Mouse (Mus musculus): ENCODE measurements at regions not wholly inside any gene's neighbourhood (a gene's known extent, or its start where the extent isn't known, plus 50 kb on each side); places are given as distances from the start of the nearest gene placed in this dataset.
"Not testable (repeated sequence)": the region's sequence is repeated elsewhere in the genome, so short reads cannot be mapped to it uniquely, and the experiment has no call there.

- no peak for DNase-seq (ENCODE audit: low spot score in 2 of 2)
Observed at GRCm38 (mm10) chr11:22573166-22573565, 61.3 kb downstream of the Tmem17 start.

GRCm38 (mm10) chr11:22573802-22574201, 61.9 kb downstream of the Tmem17 start:
- no peak for DNase-seq (ENCODE audit: low spot score in 2 of 2)

- DNase-seq (ENCODE audit: low spot score in 2 of 2) = no peak
Observed at GRCm38 (mm10) chr11:22574506-22574905, 62.6 kb downstream of the Tmem17 start.

GRCm38 (mm10) chr11:22584100-22584487, 72.2 kb downstream of the Tmem17 start:
- no peak for DNase-seq (ENCODE audit: low spot score in 2 of 2)

DNA sequence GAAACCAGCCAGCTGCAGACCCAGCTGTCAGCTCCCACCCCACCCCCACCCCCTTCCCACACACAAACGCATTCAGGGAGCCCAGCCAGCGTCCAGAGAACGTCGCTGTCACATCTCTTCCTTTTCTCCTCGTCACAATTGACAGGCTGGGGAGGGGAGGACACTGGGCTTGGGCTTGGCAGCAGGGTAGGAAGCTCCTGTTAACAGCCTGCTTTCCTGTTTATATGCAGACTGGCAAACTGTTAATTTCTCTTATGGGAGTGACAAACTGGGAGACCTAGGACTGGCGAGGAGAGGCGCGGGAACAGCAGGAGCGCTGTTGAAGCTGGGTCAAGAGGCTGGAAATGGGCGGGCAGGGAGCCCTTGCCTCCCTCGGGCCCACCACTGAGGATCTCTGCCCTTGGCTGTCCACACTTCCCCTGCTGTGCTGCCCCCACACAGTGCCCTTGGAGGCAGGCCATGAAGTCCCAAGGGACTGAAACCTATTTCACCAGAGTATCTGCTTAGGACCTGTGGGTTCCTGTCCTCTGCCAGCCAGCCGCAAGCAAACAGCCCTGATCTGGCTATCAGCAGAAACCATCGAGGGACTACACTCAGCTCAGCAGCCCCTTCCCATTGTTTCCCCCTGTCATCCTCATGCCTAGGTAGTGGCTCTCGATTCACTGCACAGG, 72.7 kb downstream of the Tmem17 start:
- DNase-seq (ENCODE audit: low spot score in 2 of 2) = no peak

- no peak for DNase-seq (ENCODE audit: low spot score in 2 of 2)
Observed at GRCm38 (mm10) chr11:22587691-22588241, 75.9 kb downstream of the Tmem17 start.

- DNase-seq (ENCODE audit: low spot score in 2 of 2) = no peak
Observed at GRCm38 (mm10) chr11:22588546-22588945, 76.7 kb downstream of the Tmem17 start.

DNA sequence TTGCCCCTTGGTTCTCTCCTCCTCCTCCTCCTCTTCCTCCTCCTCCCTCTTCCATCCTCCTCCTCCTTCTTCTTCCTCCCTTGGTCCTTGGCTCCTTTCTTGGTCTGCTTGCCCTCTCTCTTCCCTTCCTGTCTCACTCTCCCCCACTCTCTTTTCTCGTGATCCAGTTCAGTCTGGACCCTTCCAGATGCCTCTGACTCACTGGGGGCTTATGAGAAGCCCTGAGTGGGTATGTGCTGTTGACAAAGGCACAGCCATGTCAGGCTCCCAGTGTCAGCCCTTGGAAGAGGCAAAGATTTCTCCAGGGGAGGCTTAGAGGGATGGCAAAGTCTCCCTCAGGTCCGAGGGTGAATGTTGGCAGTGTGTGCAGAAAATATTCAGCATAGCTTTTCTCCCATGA, 78.0 kb downstream of the Tmem17 start:
- no peak for DNase-seq (ENCODE audit: low spot score in 2 of 2)

GRCm38 (mm10) chr11:22591050-22591449, 79.2 kb downstream of the Tmem17 start:
- DNase-seq (ENCODE audit: low spot score in 2 of 2) = not testable (repeated sequence)

DNA sequence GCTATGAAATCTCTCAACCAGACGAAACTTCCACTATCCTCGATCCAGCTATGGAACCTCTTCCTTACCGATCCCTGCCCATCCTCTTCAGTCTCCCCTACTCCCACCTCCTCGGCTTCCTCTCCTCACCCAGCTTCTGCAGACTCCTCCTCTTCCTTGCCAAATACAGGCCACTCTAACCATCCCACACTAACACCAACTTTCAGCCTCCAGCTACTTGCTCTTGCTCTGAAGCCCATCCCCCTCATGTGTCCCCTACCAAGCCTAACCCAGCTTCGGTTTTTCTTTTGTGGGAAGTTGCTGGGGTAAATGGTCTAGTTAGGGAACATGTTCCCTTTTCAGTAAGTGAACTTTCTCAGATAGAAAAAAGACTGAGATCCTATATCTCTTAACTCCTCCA, 80.8 kb downstream of the Tmem17 start:
- no peak for DNase-seq (ENCODE audit: low spot score in 2 of 2)

- no peak for DNase-seq (ENCODE audit: low spot score in 2 of 2)
Observed at GRCm38 (mm10) chr11:22596076-22596804, 84.4 kb downstream of the Tmem17 start.

- no peak for DNase-seq (ENCODE audit: low spot score in 2 of 2)
Observed at GRCm38 (mm10) chr11:22596805-22597149, 84.9 kb downstream of the Tmem17 start.

DNA sequence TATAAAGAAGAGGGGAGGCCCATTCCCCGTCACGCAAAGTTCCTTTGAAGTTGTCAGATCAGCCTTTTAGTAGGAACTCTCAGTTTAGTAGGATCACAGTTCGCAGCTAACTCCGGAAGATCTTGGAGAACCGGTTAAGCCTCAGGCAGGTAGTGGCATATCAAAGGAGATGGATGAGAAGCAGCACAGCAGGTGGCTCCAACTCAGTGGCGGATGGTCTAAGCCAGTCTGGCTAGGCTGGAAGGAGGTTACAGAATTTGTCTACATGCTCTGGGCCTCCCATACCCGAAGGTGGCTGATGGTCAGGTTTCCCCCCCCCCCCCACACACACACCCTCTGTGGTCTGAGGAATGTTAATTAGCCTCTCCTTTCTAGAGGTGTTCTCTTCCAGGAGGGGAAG, 88.5 kb downstream of the Tmem17 start:
- no peak for DNase-seq (ENCODE audit: low spot score in 2 of 2)

DNA sequence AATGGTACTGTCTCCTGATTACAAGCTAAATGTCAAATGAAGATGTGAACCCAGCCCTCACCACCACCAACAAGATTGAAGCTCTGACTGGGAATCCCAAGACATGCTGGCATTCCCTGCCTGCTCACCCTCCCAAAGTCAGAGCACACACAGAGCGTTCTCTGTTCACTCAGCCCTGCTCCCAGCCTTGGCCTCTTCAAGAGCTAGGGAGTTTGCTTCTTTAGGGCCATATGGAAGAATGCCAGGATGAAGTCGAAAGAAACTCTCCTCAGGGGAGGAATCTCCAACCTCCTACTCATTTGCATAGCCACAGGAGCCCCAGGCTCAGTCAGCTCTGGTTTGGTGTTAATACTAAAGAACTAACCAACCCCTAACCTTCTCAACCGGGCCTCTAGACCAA, 90.1 kb downstream of the Tmem17 start:
- no peak for DNase-seq (ENCODE audit: low spot score in 2 of 2)

DNA sequence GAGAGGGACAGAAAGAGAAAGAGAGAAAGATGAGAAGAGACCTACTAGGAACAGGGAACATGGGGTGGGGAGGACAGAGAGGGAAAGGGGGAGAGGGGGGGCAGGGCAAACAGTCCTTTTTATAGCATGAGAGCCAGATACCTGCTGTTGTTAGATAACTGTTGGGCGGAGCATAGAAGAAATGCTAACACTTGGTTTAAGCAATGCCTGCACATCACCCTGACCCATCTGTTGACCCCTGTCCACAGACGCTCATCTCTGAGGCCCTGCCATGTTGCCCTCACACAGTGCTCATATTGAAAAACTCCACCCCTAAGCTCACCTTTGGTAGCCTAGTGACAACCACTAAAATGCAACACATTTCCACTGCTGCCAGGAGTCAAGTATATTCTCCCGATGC, 90.7 kb downstream of the Tmem17 start:
- DNase-seq (ENCODE audit: low spot score in 2 of 2) = no peak

DNA sequence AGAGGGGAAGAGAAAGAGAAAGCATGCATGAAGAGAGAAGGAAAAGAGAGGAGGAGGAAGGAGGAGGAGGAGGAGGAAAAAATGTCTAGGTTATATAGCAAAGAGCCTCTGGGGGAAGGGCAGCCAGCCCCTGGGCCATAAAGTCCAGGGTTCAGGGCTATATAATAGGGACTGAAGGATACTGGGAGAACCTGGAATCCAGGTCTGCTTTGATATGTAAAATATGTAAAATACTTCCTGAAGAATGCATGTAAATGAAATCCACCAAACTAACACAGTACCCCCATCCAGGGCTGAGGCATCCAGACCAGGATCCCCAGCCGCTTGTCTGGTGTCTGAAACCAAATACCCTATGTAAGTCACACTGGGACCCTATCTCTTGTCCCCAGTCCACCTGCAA, 91.5 kb downstream of the Tmem17 start:
- DNase-seq (ENCODE audit: low spot score in 2 of 2) = no peak

DNA sequence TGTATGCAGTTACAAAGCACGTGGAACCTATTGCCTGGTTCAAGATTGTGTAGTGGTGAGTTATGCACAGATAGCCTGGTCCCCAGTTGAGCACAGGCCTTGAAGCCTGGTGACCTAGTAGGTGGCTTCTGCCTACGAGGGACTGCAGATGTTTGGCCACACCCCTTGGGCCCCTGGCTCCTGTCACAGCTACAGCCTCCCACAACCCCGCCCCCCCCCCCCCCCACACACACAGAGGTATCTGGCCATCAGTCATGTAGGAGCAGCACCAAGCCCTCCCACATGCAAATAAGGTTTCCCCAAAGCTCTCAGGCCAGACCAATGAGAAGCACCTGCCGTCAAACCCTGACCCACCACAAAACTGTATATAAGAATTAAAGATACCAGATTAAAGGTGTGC, 94.5 kb downstream of the Tmem17 start:
- no peak for DNase-seq (ENCODE audit: low spot score in 2 of 2)

DNA sequence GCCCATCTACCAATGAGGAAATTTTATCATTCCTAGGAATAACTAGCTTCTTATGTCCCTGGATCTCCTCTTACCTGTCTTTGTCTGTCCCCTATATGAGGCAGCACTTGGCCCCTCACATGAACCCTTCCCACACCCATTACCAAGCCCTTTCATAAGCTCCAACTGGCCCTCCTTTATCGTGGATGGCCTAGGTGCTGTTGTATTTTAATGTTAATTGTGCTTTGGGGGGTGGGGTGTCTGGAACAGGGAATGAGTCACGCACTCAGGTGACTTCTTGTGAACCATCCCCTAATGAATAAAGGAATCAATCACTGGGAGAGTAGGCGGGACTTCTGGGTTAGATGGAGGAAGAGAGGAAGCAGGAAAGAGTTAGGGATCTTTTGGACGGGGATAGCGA, 95.8 kb downstream of the Tmem17 start:
- no peak for DNase-seq (ENCODE audit: low spot score in 2 of 2)

DNA sequence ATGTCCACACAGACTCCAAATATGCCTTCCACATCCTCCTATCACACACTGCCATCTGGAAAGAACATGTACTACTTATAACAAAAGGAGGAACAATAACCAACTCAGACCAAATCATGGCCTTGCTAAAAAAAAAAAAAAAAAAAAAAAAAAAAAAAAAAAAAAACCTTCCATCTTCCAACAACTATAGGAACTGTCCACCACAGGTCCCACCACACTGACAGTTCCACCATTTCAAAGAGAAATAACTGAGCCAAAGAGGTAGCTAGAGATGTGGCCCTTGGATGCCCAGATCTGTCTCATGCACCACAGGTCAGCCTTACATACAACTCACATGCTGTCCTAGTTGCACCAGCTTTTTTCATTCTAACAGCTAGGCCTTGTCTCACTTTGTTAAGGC, 97.1 kb downstream of the Tmem17 start:
- no peak for DNase-seq (ENCODE audit: low spot score in 2 of 2)

DNA sequence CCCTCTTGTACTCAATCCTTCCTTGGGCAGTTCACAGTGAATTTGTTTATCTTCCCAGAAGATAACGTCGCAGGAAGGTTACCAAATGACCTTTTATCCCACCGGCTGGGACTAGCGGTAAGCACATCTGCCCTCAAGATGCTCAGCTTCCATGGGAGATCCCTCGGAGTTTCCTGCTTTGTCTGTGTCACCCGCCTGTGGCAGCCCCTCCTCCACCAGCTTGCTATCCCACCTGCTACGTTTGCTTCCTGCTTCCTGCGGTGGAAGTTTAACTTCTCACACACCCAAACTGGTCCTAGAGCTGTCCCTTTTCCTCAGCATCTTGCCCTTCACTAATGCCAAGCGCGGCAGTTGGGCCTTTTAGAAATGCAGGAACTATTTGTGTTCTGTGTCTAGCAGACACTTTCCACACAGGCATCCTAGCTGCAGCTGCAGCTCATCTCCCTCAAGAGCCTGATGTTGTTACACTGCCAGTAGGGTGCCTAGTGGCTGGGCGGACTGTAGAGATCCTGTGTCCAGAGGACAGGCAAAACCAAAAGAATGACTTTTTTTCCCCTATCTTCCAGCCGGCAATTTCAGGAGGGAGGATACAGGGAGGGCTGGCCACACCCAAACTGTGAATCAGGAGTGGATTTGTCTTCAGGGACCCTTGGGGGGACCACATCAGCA, 98.7 kb downstream of the Tmem17 start:
- no peak for DNase-seq (ENCODE audit: low spot score in 2 of 2)

- no peak for DNase-seq (ENCODE audit: low spot score in 2 of 2)
Observed at GRCm38 (mm10) chr11:22611102-22611869, 99.4 kb downstream of the Tmem17 start.

- no peak for DNase-seq (ENCODE audit: low spot score in 2 of 2)
Observed at GRCm38 (mm10) chr11:22613500-22613899, 101.6 kb downstream of the Tmem17 start.
